Mouse (Mus musculus): Measurements from ENCODE around the gene Aprt. TPM values are rescaled to one million over a fixed set of nuclear protein-coding genes. Genes with fewer than 3 reads are reported as not detected.

The Aprt gene
- polyA plus RNA-seq, 1 experiment: 136 TPM

GRCm38 (mm10) chr8:122618660-122619378, 42.1 kb upstream of the Aprt start:
- WGBS: 89% methylated on average over 6 of the region's 6 CpGs
- no peak for DNase-seq
- Histone ChIP-seq H3K4me3 (ENCODE audit: control insufficient read depth, insufficient read depth, low read length) (no peak overlapping the region), H3K27me3 (ENCODE audit: control insufficient read depth, insufficient read depth, low read length) (no peaks in the 10 kb centered on the region; the same call in 1 of the 2 replicates), H3K36me3 (ENCODE audit: control insufficient read depth, insufficient read depth, low read length) (no peaks in the 10 kb centered on the region), H3K4me1 (replicated peaks; ENCODE audit: control insufficient read depth, insufficient read depth, low read length) (0 out of 2 replicates have a peak, but pooled peaks cover 2% of the 10 kb centered on the region), H3K27ac (ENCODE audit: control insufficient read depth, insufficient read depth, low read length) (no peak overlapping the region)
- TF ChIP-seq CTCF (IDR thresholded peaks at IDR 0.05; ENCODE audit: borderline replicate concordance, control insufficient read depth, extremely low read depth, insufficient read depth, low read length, poor library complexity) (no peak), POLR2A (IDR thresholded peaks at IDR 0.05; ENCODE audit: control insufficient read depth, extremely low read depth, insufficient read depth, low read length, poor library complexity) (no peak)

- 0 out of 2 replicates have a peak, but pooled peaks cover 2% of the 10 kb centered on the region for H3K4me1 ChIP-seq (replicated peaks; ENCODE audit: control insufficient read depth, insufficient read depth, low read length)
- DNase-seq: peak; percentile 81
- no peak overlapping the region for H3K27ac ChIP-seq (ENCODE audit: control insufficient read depth, insufficient read depth, low read length)
- WGBS: 68% methylated on average over 5 of the region's 7 CpGs
- no peaks in the 10 kb centered on the region for H3K36me3 ChIP-seq (ENCODE audit: control insufficient read depth, insufficient read depth, low read length)
- TF ChIP-seq POLR2A (IDR thresholded peaks at IDR 0.05; ENCODE audit: control insufficient read depth, extremely low read depth, insufficient read depth, low read length, poor library complexity) (no peak), CTCF (IDR thresholded peaks at IDR 0.05; ENCODE audit: borderline replicate concordance, control insufficient read depth, extremely low read depth, insufficient read depth, low read length, poor library complexity) (no peak)
- H3K27me3 ChIP-seq (ENCODE audit: control insufficient read depth, insufficient read depth, low read length): no peaks in the 10 kb centered on the region; the same call in 1 of the 2 replicates
- no peak overlapping the region for H3K4me3 ChIP-seq (ENCODE audit: control insufficient read depth, insufficient read depth, low read length)
These were observed 41.3 kb upstream of the Aprt start for GRCm38 (mm10) chr8:122617947-122618546.

DNA sequence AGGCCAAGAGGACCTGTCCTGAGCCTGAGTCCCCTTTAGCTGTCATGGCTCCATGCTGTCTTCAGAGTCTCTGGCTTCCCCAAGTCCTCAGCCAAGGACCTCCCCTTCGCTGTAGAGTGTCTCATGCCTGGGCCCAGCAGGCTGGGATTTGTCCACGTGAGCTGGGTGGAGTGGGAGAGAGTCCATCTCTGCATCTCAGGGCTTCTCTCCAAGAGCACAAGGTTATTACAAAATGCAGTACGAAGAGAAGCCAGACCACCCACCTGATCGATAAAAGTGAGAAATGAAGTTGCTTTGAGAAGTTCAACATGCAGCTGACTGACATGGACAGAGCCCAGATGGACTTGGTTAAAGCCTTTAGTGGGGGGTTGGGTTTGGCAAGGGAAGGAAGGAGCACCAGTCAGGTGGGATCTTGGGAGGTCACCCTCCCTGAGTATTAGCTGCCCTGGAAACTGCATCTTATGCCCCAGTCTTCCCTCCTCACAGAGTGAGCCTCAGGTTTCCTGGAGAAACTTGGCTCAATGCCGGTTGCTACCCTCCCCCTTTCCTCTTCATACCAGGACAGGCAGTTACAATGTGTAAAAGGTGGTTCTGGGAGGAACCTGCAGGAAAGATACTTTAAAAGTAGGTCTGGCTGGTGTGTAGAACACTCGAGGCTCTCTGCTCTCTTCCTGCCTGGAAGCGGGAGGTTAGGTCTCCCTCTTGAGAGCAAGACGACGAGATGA, 39.6 kb upstream of the Aprt start:
- no peak overlapping the region for H3K27ac ChIP-seq (ENCODE audit: control insufficient read depth, insufficient read depth, low read length)
- 0 out of 2 replicates have a peak, but pooled peaks cover 5% of the 10 kb centered on the region for H3K4me1 ChIP-seq (replicated peaks; ENCODE audit: control insufficient read depth, insufficient read depth, low read length)
- no peak for DNase-seq
- H3K27me3 ChIP-seq (ENCODE audit: control insufficient read depth, insufficient read depth, low read length): no peaks in the 10 kb centered on the region; the same call in 1 of the 2 replicates
- 83% methylated on average over 9 of the region's 9 CpGs for WGBS
- TF ChIP-seq POLR2A (IDR thresholded peaks at IDR 0.05; ENCODE audit: control insufficient read depth, extremely low read depth, insufficient read depth, low read length, poor library complexity): no peak
- TF ChIP-seq CTCF (IDR thresholded peaks at IDR 0.05; ENCODE audit: borderline replicate concordance, control insufficient read depth, extremely low read depth, insufficient read depth, low read length, poor library complexity): no peak
- H3K4me3 ChIP-seq (ENCODE audit: control insufficient read depth, insufficient read depth, low read length): no peak overlapping the region
- no peaks in the 10 kb centered on the region for H3K36me3 ChIP-seq (ENCODE audit: control insufficient read depth, insufficient read depth, low read length)

GRCm38 (mm10) chr8:122611295-122612133, 34.8 kb upstream of the Aprt start, which contains the start of the genes Galns and Trappc2l:
Gene Galns (minus strand): TSS chr8:122611463.
Gene Trappc2l (plus strand): TSS chr8:122611640.
- no peaks in the 10 kb centered on the region for H3K36me3 ChIP-seq (ENCODE audit: control insufficient read depth, insufficient read depth, low read length)
- H3K27me3 ChIP-seq (ENCODE audit: control insufficient read depth, insufficient read depth, low read length): no peaks in the 10 kb centered on the region
- under 1% methylated on average over 57 of the region's 57 CpGs for WGBS
- TF ChIP-seq CTCF (IDR thresholded peaks at IDR 0.05; ENCODE audit: borderline replicate concordance, control insufficient read depth, extremely low read depth, insufficient read depth, low read length, poor library complexity) (peak; percentile 68; the same call in 1 of the 2 replicates), POLR2A (IDR thresholded peaks at IDR 0.05; ENCODE audit: control insufficient read depth, extremely low read depth, insufficient read depth, low read length, poor library complexity) (peak; percentile 72; the same call in 1 of the 2 replicates)
- peak; percentile 96 for DNase-seq
- peak within 1 kb of the TSS; percentile 66; the same call in 1 of the 2 replicates for H3K27ac ChIP-seq (ENCODE audit: control insufficient read depth, insufficient read depth, low read length)
- H3K4me1 ChIP-seq (replicated peaks; ENCODE audit: control insufficient read depth, insufficient read depth, low read length): peaks cover 2% of the 10 kb centered on the region; the same call in 1 of the 2 replicates
- H3K4me3 ChIP-seq (ENCODE audit: control insufficient read depth, insufficient read depth, low read length): peak within 1 kb of the TSS; percentile 76

GRCm38 (mm10) chr8:122610612-122611277, 34.0 kb upstream of the Aprt start:
- no peak for DNase-seq
- TF ChIP-seq CTCF (IDR thresholded peaks at IDR 0.05; ENCODE audit: borderline replicate concordance, control insufficient read depth, extremely low read depth, insufficient read depth, low read length, poor library complexity) (no peak), POLR2A (IDR thresholded peaks at IDR 0.05; ENCODE audit: control insufficient read depth, extremely low read depth, insufficient read depth, low read length, poor library complexity) (no peak)
- Histone ChIP-seq H3K36me3 (ENCODE audit: control insufficient read depth, insufficient read depth, low read length) (no peaks in the 10 kb centered on the region), H3K4me1 (replicated peaks; ENCODE audit: control insufficient read depth, insufficient read depth, low read length) (peaks cover 2% of the 10 kb centered on the region; the same call in 1 of the 2 replicates), H3K4me3 (ENCODE audit: control insufficient read depth, insufficient read depth, low read length) (peak overlapping the region; percentile 73), H3K27me3 (ENCODE audit: control insufficient read depth, insufficient read depth, low read length) (no peaks in the 10 kb centered on the region), H3K27ac (ENCODE audit: control insufficient read depth, insufficient read depth, low read length) (no peak overlapping the region)
- WGBS: 8% methylated on average over 20 of the region's 20 CpGs
